Mouse (Mus musculus): ENCODE measurements around the gene Chat. TPM values are rescaled to one million over a fixed set of nuclear protein-coding genes. Genes with fewer than 3 reads are reported as not detected.

The Chat gene
- polyA plus RNA-seq, 1 experiment = not detected

GRCm38 (mm10) chr14:32501303-32501702, 35.5 kb upstream of the Chat start:
- WGBS = 70% methylated on average over 2 of the region's 2 CpGs

GRCm38 (mm10) chr14:32496115-32496850, 30.5 kb upstream of the Chat start:
- TF ChIP-seq CTCF (IDR thresholded peaks at IDR 0.05; ENCODE audit: insufficient read depth, low read length) (no peak), POLR2A (IDR thresholded peaks at IDR 0.05; ENCODE audit: borderline replicate concordance, extremely low read depth, low read depth, low read length) (no peak)
- DNase-seq = no peak
- H3K4me3 ChIP-seq (replicated peaks; ENCODE audit: extremely low read depth, low read depth, low read length) = no peak overlapping the region
- 51% methylated on average over 8 of the region's 8 CpGs for WGBS
- no peaks in the 10 kb centered on the region for H3K4me1 ChIP-seq (ENCODE audit: control insufficient read depth, insufficient read depth, low read length)

More at GRCm38 (mm10) chr14:32501303-32501702, 35.5 kb upstream of the Chat start:
- DNase-seq = no peak
- TF ChIP-seq POLR2A (IDR thresholded peaks at IDR 0.05; ENCODE audit: borderline replicate concordance, extremely low read depth, low read depth, low read length) (no peak), CTCF (IDR thresholded peaks at IDR 0.05; ENCODE audit: insufficient read depth, low read length) (no peak)
- no peak overlapping the region for H3K4me3 ChIP-seq (replicated peaks; ENCODE audit: extremely low read depth, low read depth, low read length)
- no peaks in the 10 kb centered on the region for H3K4me1 ChIP-seq (ENCODE audit: control insufficient read depth, insufficient read depth, low read length)

GRCm38 (mm10) chr14:32492521-32492920, 26.7 kb upstream of the Chat start:
- TF ChIP-seq CTCF (IDR thresholded peaks at IDR 0.05; ENCODE audit: insufficient read depth, low read length) (no peak), POLR2A (IDR thresholded peaks at IDR 0.05; ENCODE audit: borderline replicate concordance, extremely low read depth, low read depth, low read length) (no peak)
- DNase-seq = no peak
- Histone ChIP-seq H3K4me1 (ENCODE audit: control insufficient read depth, insufficient read depth, low read length) (no peaks in the 10 kb centered on the region), H3K4me3 (replicated peaks; ENCODE audit: extremely low read depth, low read depth, low read length) (peak overlapping the region; percentile 13)
- 7% methylated on average over 13 of the region's 13 CpGs for WGBS

- WGBS = 3% methylated on average over 3 of the region's 3 CpGs
- no peaks in the 10 kb centered on the region for H3K4me1 ChIP-seq (ENCODE audit: control insufficient read depth, insufficient read depth, low read length)
- no peak for DNase-seq
- TF ChIP-seq CTCF (IDR thresholded peaks at IDR 0.05; ENCODE audit: insufficient read depth, low read length) = peak; percentile 72
- TF ChIP-seq POLR2A (IDR thresholded peaks at IDR 0.05; ENCODE audit: borderline replicate concordance, extremely low read depth, low read depth, low read length) = no peak
- H3K4me3 ChIP-seq (replicated peaks; ENCODE audit: extremely low read depth, low read depth, low read length) = no peak overlapping the region
These were observed 16.3 kb upstream of the Chat start for GRCm38 (mm10) chr14:32482061-32482460.

GRCm38 (mm10) chr14:32477581-32477980, 11.8 kb upstream of the Chat start:
- TF ChIP-seq POLR2A (IDR thresholded peaks at IDR 0.05; ENCODE audit: borderline replicate concordance, extremely low read depth, low read depth, low read length) = no peak
- TF ChIP-seq CTCF (IDR thresholded peaks at IDR 0.05; ENCODE audit: insufficient read depth, low read length) = no peak
- Histone ChIP-seq H3K4me3 (replicated peaks; ENCODE audit: extremely low read depth, low read depth, low read length) (no peak overlapping the region), H3K4me1 (ENCODE audit: control insufficient read depth, insufficient read depth, low read length) (no peaks in the 10 kb centered on the region)
- no peak for DNase-seq
- 50% methylated on average over 1 of the region's 1 CpGs for WGBS

- TF ChIP-seq POLR2A (IDR thresholded peaks at IDR 0.05; ENCODE audit: borderline replicate concordance, extremely low read depth, low read depth, low read length) (no peak), CTCF (IDR thresholded peaks at IDR 0.05; ENCODE audit: insufficient read depth, low read length) (no peak)
- WGBS = 69% methylated on average over 6 of the region's 6 CpGs
- Histone ChIP-seq H3K4me1 (ENCODE audit: control insufficient read depth, insufficient read depth, low read length) (no peaks in the 10 kb centered on the region), H3K4me3 (replicated peaks; ENCODE audit: extremely low read depth, low read depth, low read length) (no peak overlapping the region)
- no peak for DNase-seq
These were observed 10.8 kb upstream of the Chat start for GRCm38 (mm10) chr14:32476559-32476958.

GRCm38 (mm10) chr14:32472996-32473395, 7.2 kb upstream of the Chat start:
- H3K4me3 ChIP-seq (replicated peaks; ENCODE audit: extremely low read depth, low read depth, low read length) = no peak overlapping the region
- TF ChIP-seq CTCF (IDR thresholded peaks at IDR 0.05; ENCODE audit: insufficient read depth, low read length) = peak; percentile 69
- no peak for TF ChIP-seq POLR2A (IDR thresholded peaks at IDR 0.05; ENCODE audit: borderline replicate concordance, extremely low read depth, low read depth, low read length)
- WGBS = 13% methylated on average over 4 of the region's 4 CpGs
- peak; percentile 16 for DNase-seq
- no peaks in the 10 kb centered on the region for H3K4me1 ChIP-seq (ENCODE audit: control insufficient read depth, insufficient read depth, low read length)

GRCm38 (mm10) chr14:32467606-32468005, 1.8 kb upstream of the Chat start:
- peak; percentile 16 for DNase-seq
- 3% methylated on average over 5 of the region's 5 CpGs for WGBS
- TF ChIP-seq POLR2A (IDR thresholded peaks at IDR 0.05; ENCODE audit: borderline replicate concordance, extremely low read depth, low read depth, low read length) (no peak), CTCF (IDR thresholded peaks at IDR 0.05; ENCODE audit: insufficient read depth, low read length) (no peak)
- Histone ChIP-seq H3K4me1 (ENCODE audit: control insufficient read depth, insufficient read depth, low read length) (no peaks in the 10 kb centered on the region), H3K4me3 (replicated peaks; ENCODE audit: extremely low read depth, low read depth, low read length) (no peak overlapping the region)

GRCm38 (mm10) chr14:32465506-32465870, 301 bp downstream of the Chat start:
- H3K4me3 ChIP-seq (replicated peaks; ENCODE audit: extremely low read depth, low read depth, low read length) = no peak overlapping the region
- WGBS = under 1% methylated on average over 6 of the region's 11 CpGs
- H3K4me1 ChIP-seq (ENCODE audit: control insufficient read depth, insufficient read depth, low read length) = no peaks in the 10 kb centered on the region
- no peak for TF ChIP-seq POLR2A (IDR thresholded peaks at IDR 0.05; ENCODE audit: borderline replicate concordance, extremely low read depth, low read depth, low read length)
- no peak for TF ChIP-seq CTCF (IDR thresholded peaks at IDR 0.05; ENCODE audit: insufficient read depth, low read length)
- no peak for DNase-seq

All from lung, adult 2 months (tissue).